Mouse (Mus musculus): Measurements from ENCODE around the gene Selenoo. TPM values are rescaled to one million over a fixed set of nuclear protein-coding genes. Genes with fewer than 3 reads are reported as not detected.

Gene Selenoo
- total and polyA plus RNA-seq, 2 experiments = 91.0 to 122 TPM

GRCm38 (mm10) chr15:89059161-89059931 lies 29.5 kb upstream of the Selenoo start, which contains the start of gene Panx2:
TSS of gene Panx2 (plus strand) at chr15:89059734.
- Histone ChIP-seq H3K79me2 (ENCODE audit: control insufficient read depth, insufficient read depth, low read length) (no peaks in the 10 kb centered on the region), H3K9ac (ENCODE audit: low read depth, low read length) (no peak within 1 kb of the TSS), H3K27me3 (ENCODE audit: control insufficient read depth, insufficient read depth, low read length) (peaks cover 8% of the 10 kb centered on the region), H3K4me1 (ENCODE audit: control insufficient read depth, insufficient read depth, low read length) (peaks cover 2% of the 10 kb centered on the region; the same call in 1 of the 2 replicates), H3K36me3 (ENCODE audit: control insufficient read depth, insufficient read depth, low read length) (no peaks in the 10 kb centered on the region), H3K4me3 (ENCODE audit: insufficient read depth, low read depth, low read length) (peak within 1 kb of the TSS; percentile 40; the same call in 1 of the 2 replicates), H3K27ac (replicated peaks; ENCODE audit: insufficient read depth, low read depth, low read length) (no peak within 1 kb of the TSS)
- 3% methylated on average over 34 of the region's 57 CpGs for WGBS
- DNase-seq (ENCODE audit: extremely low read depth, low read depth, low spot score) = no peak
- no peak for TF ChIP-seq CTCF (IDR thresholded peaks at IDR 0.05; ENCODE audit: low read depth, low read length)
- TF ChIP-seq POLR2A (IDR thresholded peaks at IDR 0.05; ENCODE audit: extremely low read depth, insufficient read depth, low read length) = no peak

GRCm38 (mm10) chr15:89060032-89060681 lies 28.7 kb upstream of the Selenoo start:
- peaks cover 8% of the 10 kb centered on the region for H3K27me3 ChIP-seq (ENCODE audit: control insufficient read depth, insufficient read depth, low read length)
- TF ChIP-seq CTCF (IDR thresholded peaks at IDR 0.05; ENCODE audit: low read depth, low read length) (no peak), POLR2A (IDR thresholded peaks at IDR 0.05; ENCODE audit: extremely low read depth, insufficient read depth, low read length) (no peak)
- H3K4me1 ChIP-seq (ENCODE audit: control insufficient read depth, insufficient read depth, low read length) = peaks cover 2% of the 10 kb centered on the region; the same call in 1 of the 2 replicates
- WGBS = 5% methylated on average over 44 of the region's 48 CpGs
- no peak for DNase-seq (ENCODE audit: extremely low read depth, low read depth, low spot score)
- H3K79me2 ChIP-seq (ENCODE audit: control insufficient read depth, insufficient read depth, low read length) = no peaks in the 10 kb centered on the region
- H3K4me3 ChIP-seq (ENCODE audit: insufficient read depth, low read depth, low read length) = peak overlapping the region; percentile 40; the same call in 1 of the 2 replicates
- H3K36me3 ChIP-seq (ENCODE audit: control insufficient read depth, insufficient read depth, low read length) = no peaks in the 10 kb centered on the region
- H3K9ac ChIP-seq (ENCODE audit: low read depth, low read length) = no peak overlapping the region
- no peak overlapping the region for H3K27ac ChIP-seq (replicated peaks; ENCODE audit: insufficient read depth, low read depth, low read length)

- H3K9ac ChIP-seq (ENCODE audit: low read depth, low read length) = no peak overlapping the region
- H3K4me3 ChIP-seq (ENCODE audit: insufficient read depth, low read depth, low read length) = no peak overlapping the region
- no peak for DNase-seq (ENCODE audit: extremely low read depth, low read depth, low spot score)
- TF ChIP-seq POLR2A (IDR thresholded peaks at IDR 0.05; ENCODE audit: extremely low read depth, insufficient read depth, low read length) (no peak), CTCF (IDR thresholded peaks at IDR 0.05; ENCODE audit: low read depth, low read length) (no peak)
- peaks cover 2% of the 10 kb centered on the region; the same call in 1 of the 2 replicates for H3K4me1 ChIP-seq (ENCODE audit: control insufficient read depth, insufficient read depth, low read length)
- 92% methylated on average over 12 of the region's 12 CpGs for WGBS
- H3K79me2 ChIP-seq (ENCODE audit: control insufficient read depth, insufficient read depth, low read length) = no peaks in the 10 kb centered on the region
- peaks cover 8% of the 10 kb centered on the region for H3K27me3 ChIP-seq (ENCODE audit: control insufficient read depth, insufficient read depth, low read length)
- H3K36me3 ChIP-seq (ENCODE audit: control insufficient read depth, insufficient read depth, low read length) = no peaks in the 10 kb centered on the region
- H3K27ac ChIP-seq (replicated peaks; ENCODE audit: insufficient read depth, low read depth, low read length) = no peak overlapping the region
Measured at GRCm38 (mm10) chr15:89060811-89061460, 27.9 kb upstream of the Selenoo start.

GRCm38 (mm10) chr15:89061761-89062517 lies 26.9 kb upstream of the Selenoo start:
- no peak overlapping the region for H3K4me3 ChIP-seq (ENCODE audit: insufficient read depth, low read depth, low read length)
- WGBS = 92% methylated on average over 6 of the region's 6 CpGs
- no peaks in the 10 kb centered on the region for H3K79me2 ChIP-seq (ENCODE audit: control insufficient read depth, insufficient read depth, low read length)
- H3K27ac ChIP-seq (replicated peaks; ENCODE audit: insufficient read depth, low read depth, low read length) = no peak overlapping the region
- H3K4me1 ChIP-seq (ENCODE audit: control insufficient read depth, insufficient read depth, low read length) = peaks cover 2% of the 10 kb centered on the region; the same call in 1 of the 2 replicates
- DNase-seq (ENCODE audit: extremely low read depth, low read depth, low spot score) = no peak
- H3K36me3 ChIP-seq (ENCODE audit: control insufficient read depth, insufficient read depth, low read length) = no peaks in the 10 kb centered on the region
- TF ChIP-seq POLR2A (IDR thresholded peaks at IDR 0.05; ENCODE audit: extremely low read depth, insufficient read depth, low read length) (no peak), CTCF (IDR thresholded peaks at IDR 0.05; ENCODE audit: low read depth, low read length) (no peak)
- no peak overlapping the region for H3K9ac ChIP-seq (ENCODE audit: low read depth, low read length)
- H3K27me3 ChIP-seq (ENCODE audit: control insufficient read depth, insufficient read depth, low read length) = peaks cover 8% of the 10 kb centered on the region

- peaks cover 13% of the 10 kb centered on the region for H3K27me3 ChIP-seq (ENCODE audit: control insufficient read depth, insufficient read depth, low read length)
- 75% methylated on average over 5 of the region's 5 CpGs for WGBS
- no peaks in the 10 kb centered on the region for H3K36me3 ChIP-seq (ENCODE audit: control insufficient read depth, insufficient read depth, low read length)
- H3K79me2 ChIP-seq (ENCODE audit: control insufficient read depth, insufficient read depth, low read length) = no peaks in the 10 kb centered on the region
- H3K9ac ChIP-seq (ENCODE audit: low read depth, low read length) = no peak overlapping the region
- peaks cover 2% of the 10 kb centered on the region; the same call in 1 of the 2 replicates for H3K4me1 ChIP-seq (ENCODE audit: control insufficient read depth, insufficient read depth, low read length)
- no peak overlapping the region for H3K27ac ChIP-seq (replicated peaks; ENCODE audit: insufficient read depth, low read depth, low read length)
- no peak overlapping the region for H3K4me3 ChIP-seq (ENCODE audit: insufficient read depth, low read depth, low read length)
- TF ChIP-seq POLR2A (IDR thresholded peaks at IDR 0.05; ENCODE audit: extremely low read depth, insufficient read depth, low read length) (no peak), CTCF (IDR thresholded peaks at IDR 0.05; ENCODE audit: low read depth, low read length) (no peak)
- DNase-seq (ENCODE audit: extremely low read depth, low read depth, low spot score) = no peak
Measured at GRCm38 (mm10) chr15:89062518-89062910, 26.4 kb upstream of the Selenoo start.

Measured in liver, adult 2 months (tissue).